8 mouse cellular contexts compared by ENCODE assay signal in genomic region chr19:10100631-10101071, GRCm38 (mm10). TPM values are rescaled to one million over a fixed set of nuclear protein-coding genes. Genes with fewer than 3 reads are reported as not detected.
DNase-seq lines count a peak whose midpoint lies in the region; ATAC-seq lines count a peak whose summit lies in the region.

No protein-coding gene starts in this region.

- peaks cover 19% of the 10 kb centered on the region for H3K36me3 ChIP-seq in hindbrain, embryonic 14.5 days (replicated peaks; ENCODE audit: control insufficient read depth, insufficient read depth)

- H3K4me2 ChIP-seq in hindbrain, embryonic 14.5 days (replicated peaks) = peak overlapping the region; percentile 81

- no peaks in the 10 kb centered on the region for H3K9me3 ChIP-seq in hindbrain, embryonic 14.5 days (ENCODE audit: control insufficient read depth, low read length)

- H3K4me3 ChIP-seq in hindbrain, embryonic 14.5 days (replicated peaks; ENCODE audit: low read length) = peak overlapping the region; percentile 78

- no peaks in the 10 kb centered on the region for H3K27me3 ChIP-seq in hindbrain, embryonic 14.5 days (ENCODE audit: control insufficient read depth, insufficient read depth, low read length)

- peaks cover 56% of the 10 kb centered on the region for H3K4me1 ChIP-seq in hindbrain, embryonic 14.5 days (replicated peaks; ENCODE audit: control insufficient read depth, insufficient read depth, low read length)

- peak overlapping the region; percentile 87 for H3K9ac ChIP-seq in hindbrain, embryonic 14.5 days

- DNase-seq in WW6 (ENCODE audit: low read depth, low spot score) = peak; percentile 55
- peak; percentile 55 to 70 for DNase-seq in cerebellum, postnatal 25 days
- peak; percentile 59 to 66 for DNase-seq in frontal cortex, postnatal 36 days (ENCODE audit: low spot score in 2 of 2)
- peak; percentile 79 for DNase-seq in hindbrain, embryonic 14.5 days (ENCODE audit: low spot score)
- peak; percentile 68 to 76 for DNase-seq in layer of hippocampus, postnatal 36 days
- DNase-seq in lung, postnatal 25 days (ENCODE audit: low spot score) = peak; percentile 83
- DNase-seq in retina, postnatal 7 days (ENCODE audit: low read depth, low spot score) = peak; percentile 62
- DNase-seq in urinary bladder, adult 2 months (ENCODE audit: low spot score) = peak; percentile 77

- H3K27ac ChIP-seq in hindbrain, embryonic 14.5 days = peak overlapping the region; percentile 96

- peak; percentile 49 for ATAC-seq in hindbrain, embryonic 14.5 days (ENCODE audit: low FRiP score)

- under 1% methylated on average over 21 of the region's 21 CpGs for WGBS in hindbrain, embryonic 14.5 days

RNA-seq across cellular contexts. Expression of gene Fads2, which starts 0.9 kb away (rescaled TPM):
- polyA plus RNA-seq in hindbrain, embryonic 14.5 days (2014; fragmentation: Nextera tagmentation; extraction: Ambion mirVana) = 70.5 and 87.5 TPM in 2 replicates
- 100 to 1,000 TPM; 151 to 155 TPM for total RNA-seq in layer of hippocampus, postnatal 36 days (2021)
- polyA plus RNA-seq in urinary bladder, adult 2 months (2012; rRNA removed) = 156 and 173 TPM in 2 replicates

RNA-seq across cellular contexts. Expression of gene Fads3, which starts 59.3 kb away (rescaled TPM):
- 24.7 and 25.7 TPM in 2 replicates for polyA plus RNA-seq in hindbrain, embryonic 14.5 days (2014; fragmentation: Nextera tagmentation; extraction: Ambion mirVana)
- total RNA-seq in layer of hippocampus, postnatal 36 days (2021) = 10 to 100 TPM; 24.3 to 24.5 TPM
- 38.6 and 41.9 TPM in 2 replicates for polyA plus RNA-seq in urinary bladder, adult 2 months (2012; rRNA removed)

Comparison
In these comparisons a context has a peak if more than half of its experiments do, and no peak if none do; other contexts are left out.
1. Peak in every context shown above with its lines: DNase-seq, ATAC-seq, H3K4me3 ChIP-seq and H3K27ac ChIP-seq.